In genomic region chr1:154118374-154119004, GRCm38 (mm10) we compare ENCODE assay signal across 8 mouse cellular contexts.
DNase-seq lines count a peak whose midpoint lies in the region; ATAC-seq lines count a peak whose summit lies in the region.

No protein-coding gene starts in this region.

- no peak overlapping the region for H3K27ac ChIP-seq in embryonic facial prominence, embryonic 12.5 days
- no peak overlapping the region for H3K27ac ChIP-seq in heart, embryonic 12.5 days (ENCODE audit: poor library complexity, severe bottlenecking)
- no peak overlapping the region for H3K27ac ChIP-seq in kidney, embryonic 16.5 days (ENCODE audit: low read length)
- H3K27ac ChIP-seq in liver, embryonic 16.5 days (ENCODE audit: low read length): peak overlapping the region; percentile 76

- 43% methylated on average over 10 of the region's 10 CpGs for WGBS in embryonic facial prominence, embryonic 12.5 days
- 47% methylated on average over 10 of the region's 10 CpGs for WGBS in heart, embryonic 12.5 days
- WGBS in kidney, embryonic 16.5 days: 44% methylated on average over 10 of the region's 10 CpGs
- 33% methylated on average over 10 of the region's 10 CpGs for WGBS in liver, embryonic 16.5 days (ENCODE audit: insufficient replicate concordance)

- no peaks in the 10 kb centered on the region for H3K36me3 ChIP-seq in embryonic facial prominence, embryonic 12.5 days
- no peaks in the 10 kb centered on the region for H3K36me3 ChIP-seq in heart, embryonic 12.5 days
- no peaks in the 10 kb centered on the region for H3K36me3 ChIP-seq in kidney, embryonic 16.5 days (ENCODE audit: insufficient read depth, low read length)
- H3K36me3 ChIP-seq in liver, embryonic 16.5 days (ENCODE audit: control insufficient read depth, insufficient read depth): no peaks in the 10 kb centered on the region

- no peaks in the 10 kb centered on the region for H3K27me3 ChIP-seq in embryonic facial prominence, embryonic 12.5 days
- H3K27me3 ChIP-seq in heart, embryonic 12.5 days (replicated peaks): no peaks in the 10 kb centered on the region
- no peaks in the 10 kb centered on the region for H3K27me3 ChIP-seq in kidney, embryonic 16.5 days (ENCODE audit: insufficient read depth, low read length)
- H3K27me3 ChIP-seq in liver, embryonic 16.5 days (ENCODE audit: control insufficient read depth, insufficient read depth, low read depth, low read length): no peaks in the 10 kb centered on the region

- ATAC-seq in embryonic facial prominence, embryonic 12.5 days (ENCODE audit: insufficient number of reproducible peaks, insufficient read depth, low FRiP score, low TSS enrichment): no peak
- no peak; the same call in 1 of the 2 replicates for ATAC-seq in heart, embryonic 12.5 days (ENCODE audit: insufficient number of reproducible peaks, low FRiP score)
- ATAC-seq in kidney, embryonic 16.5 days (ENCODE audit: low FRiP score, low TSS enrichment): peak; percentile 64
- peak; percentile 60 for ATAC-seq in liver, embryonic 16.5 days (ENCODE audit: low read depth)
- peak; percentile 82 for ATAC-seq in neutrophil, adult 5-6 weeks (ENCODE audit: extremely low read depth, insufficient number of reproducible peaks, low FRiP score, poor library complexity, severe bottlenecking)

- no peaks in the 10 kb centered on the region for H3K9me3 ChIP-seq in embryonic facial prominence, embryonic 12.5 days
- H3K9me3 ChIP-seq in heart, embryonic 12.5 days (replicated peaks): no peaks in the 10 kb centered on the region
- no peaks in the 10 kb centered on the region for H3K9me3 ChIP-seq in kidney, embryonic 16.5 days (ENCODE audit: low read length)
- H3K9me3 ChIP-seq in liver, embryonic 16.5 days (replicated peaks; ENCODE audit: control insufficient read depth, low read length): no peaks in the 10 kb centered on the region

- peak overlapping the region; percentile 35; the same call in 1 of the 2 replicates for H3K4me2 ChIP-seq in embryonic facial prominence, embryonic 12.5 days (replicated peaks)
- H3K4me2 ChIP-seq in heart, embryonic 12.5 days: peak overlapping the region; percentile 57
- no peak overlapping the region; the same call in 1 of the 2 replicates for H3K4me2 ChIP-seq in kidney, embryonic 16.5 days (replicated peaks; ENCODE audit: low read depth, low read length)
- H3K4me2 ChIP-seq in liver, embryonic 16.5 days (ENCODE audit: low read depth, low read length): peak overlapping the region; percentile 28; the same call in 1 of the 2 replicates

- no peak overlapping the region for H3K4me3 ChIP-seq in embryonic facial prominence, embryonic 12.5 days
- H3K4me3 ChIP-seq in heart, embryonic 12.5 days: no peak overlapping the region
- no peak overlapping the region for H3K4me3 ChIP-seq in kidney, embryonic 16.5 days (ENCODE audit: low read length)
- H3K4me3 ChIP-seq in liver, embryonic 16.5 days (ENCODE audit: low read depth, low read length): no peak overlapping the region

- DNase-seq in CD4-positive, CD25-positive, alpha-beta regulatory T cell, adult 2 months (ENCODE audit: low read depth, low spot score): peak; percentile 77
- DNase-seq in adrenal gland, postnatal 36 days: peak; percentile 85 to 88
- DNase-seq in thymus, postnatal 10 days (ENCODE audit: low spot score in 2 of 2): peak; percentile 21 to 74

- H3K9ac ChIP-seq in embryonic facial prominence, embryonic 12.5 days: no peak overlapping the region
- no peak overlapping the region for H3K9ac ChIP-seq in heart, embryonic 12.5 days
- H3K9ac ChIP-seq in kidney, embryonic 16.5 days (replicated peaks; ENCODE audit: low read length): no peak overlapping the region
- H3K9ac ChIP-seq in liver, embryonic 16.5 days (ENCODE audit: low read depth, low read length): 0 out of 2 replicates have a peak overlapping the region, but pooled peaks have one; percentile 29

- H3K4me1 ChIP-seq in embryonic facial prominence, embryonic 12.5 days: peaks cover 14% of the 10 kb centered on the region
- peaks cover 21% of the 10 kb centered on the region for H3K4me1 ChIP-seq in heart, embryonic 12.5 days (replicated peaks)
- peaks cover 19% of the 10 kb centered on the region for H3K4me1 ChIP-seq in kidney, embryonic 16.5 days (ENCODE audit: insufficient read depth, low read length)
- H3K4me1 ChIP-seq in liver, embryonic 16.5 days (ENCODE audit: control insufficient read depth, low read depth, low read length): peaks cover 4% of the 10 kb centered on the region

Comparison
In these comparisons a context has a peak if more than half of its experiments do, and no peak if none do; other contexts are left out.
1. ATAC-seq: peak in kidney, embryonic 16.5 days (single experiment), liver, embryonic 16.5 days (single experiment) and neutrophil, adult 5-6 weeks (single experiment); none in embryonic facial prominence, embryonic 12.5 days (single experiment) and heart, embryonic 12.5 days (single experiment).
2. Peak in every context shown above with its lines, with median percentiles within 50 percentile points of each other: DNase-seq.